Mouse (Mus musculus) heart, postnatal 25 days (tissue): Measurements from ENCODE around the gene Akr1c13. TPM values are rescaled to one million over a fixed set of nuclear protein-coding genes. Genes with fewer than 3 reads are reported as not detected.

Experiments
- DNase-seq: peaks from one replicate; pipeline ENCODE4 v3.0.0; 2022; ENCODE audit warnings: low spot score
- intact Hi-C: fragments of 180-260 bp; cut with DNase I; formaldehyde crosslinking; loops from one replicate; pipeline ENCODE4 v1.15.1; 2025
- total RNA-seq, 2 experiments: library from RNA; stranded (reverse); gene quantifications; 2 replicates each; pipeline ENCODE4 v1.2.3; 2021

The Akr1c13 gene
- total RNA-seq, 2 experiments from 2014 or later, result 0.86 to 1.1 TPM

GRCm38 (mm10) chr13:4233135-4233534, 42.2 kb downstream of the Akr1c13 start:
- no peak for DNase-seq
- intact Hi-C loops, result no loop called here

DNA sequence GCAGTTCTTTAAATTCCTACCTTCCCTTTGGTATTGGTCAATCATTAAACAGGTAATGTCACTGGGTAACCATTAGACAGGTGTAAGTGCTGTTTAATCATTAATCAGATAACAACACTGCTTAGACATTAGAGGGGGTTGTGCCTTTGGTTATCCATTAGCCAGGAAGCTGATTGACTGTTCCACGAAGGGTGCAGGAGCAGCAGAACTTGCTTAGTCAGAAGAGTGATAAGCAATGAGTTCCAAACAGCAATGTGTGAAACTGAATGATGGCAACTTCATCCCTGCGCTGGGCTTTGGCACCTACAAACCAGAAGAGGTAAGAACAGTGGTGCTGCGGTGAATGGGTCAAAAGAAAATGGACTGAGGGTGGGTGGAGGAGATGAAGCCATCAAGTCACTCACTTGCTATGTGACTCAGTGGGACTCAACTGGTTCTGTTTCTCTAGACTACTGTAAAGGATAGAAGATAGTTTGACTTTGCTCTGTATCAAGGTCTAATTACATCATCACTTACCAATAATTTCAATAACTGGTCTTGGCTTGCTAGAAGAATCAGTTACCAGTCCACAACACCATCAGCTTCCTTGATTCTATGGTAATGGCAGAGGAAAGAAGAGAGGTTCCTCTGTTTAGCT, 42.7 kb downstream of the Akr1c13 start:
- DNase-seq, result no peak
- intact Hi-C loops, result no loop called here

DNA sequence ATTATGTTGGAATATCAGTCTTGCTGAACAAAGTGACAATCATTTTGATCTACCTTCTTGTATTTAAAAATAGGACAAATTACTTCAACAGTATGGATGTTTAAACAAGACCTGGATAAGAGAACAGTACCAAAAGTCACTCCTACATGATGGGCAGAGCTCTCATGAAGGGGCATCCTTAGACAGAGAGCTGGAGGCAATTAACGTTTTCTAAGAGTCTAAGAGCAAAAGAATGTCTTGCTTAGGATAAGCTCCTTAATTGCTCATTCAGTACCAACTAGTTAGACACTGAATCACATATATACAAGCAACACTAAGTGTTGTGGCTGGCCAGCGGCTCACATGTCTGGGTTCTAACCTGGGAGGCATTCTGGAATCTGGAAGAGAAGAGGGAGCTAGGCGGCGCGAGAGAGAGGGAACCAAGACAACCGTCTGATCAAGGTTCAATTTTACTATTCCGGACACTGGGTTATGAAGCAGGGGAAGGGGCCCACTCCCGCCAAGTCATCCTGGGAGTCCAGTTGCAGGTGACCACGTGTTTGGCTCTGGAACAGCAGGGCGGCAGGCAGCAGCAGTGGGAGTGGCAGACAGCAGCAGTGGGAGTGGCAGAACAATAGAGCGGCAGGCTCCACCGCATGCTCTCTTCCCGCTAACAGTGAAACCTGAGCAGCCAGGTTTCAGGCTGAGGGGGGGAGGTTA, 54.1 kb downstream of the Akr1c13 start:
- intact Hi-C loops, result no loop called here
- no peak for DNase-seq

DNA sequence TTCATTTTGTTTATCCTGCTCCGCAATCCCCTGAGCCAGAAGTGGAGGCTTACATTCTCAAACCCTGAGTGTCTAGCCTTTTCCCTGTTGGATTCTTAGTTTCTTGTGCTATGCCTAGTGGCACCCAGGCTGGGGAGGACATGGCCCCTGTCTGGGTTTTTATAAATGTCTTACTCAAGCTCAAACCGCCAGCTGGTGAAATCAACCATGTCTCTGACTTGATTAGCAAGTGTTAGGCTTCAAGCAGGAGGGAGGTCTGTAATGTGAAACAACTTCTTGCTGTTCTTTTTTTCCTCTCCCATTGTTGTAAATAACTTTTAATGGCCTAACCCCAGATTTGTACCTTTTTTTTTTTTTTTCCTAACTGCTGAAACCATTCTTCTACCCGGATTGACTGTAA, 58.4 kb downstream of the Akr1c13 start:
- intact Hi-C loops, result no loop called here
- DNase-seq, result no peak

Other genes with a start within 250 kb of the Akr1c13 start
- gene Ucn3, start 245.8 kb upstream of the Akr1c13 start, total RNA-seq, result not detected
- 1 to 10 TPM; 6.5 to 8.6 TPM for gene Akr1c14, start 142.1 kb upstream of the Akr1c13 start, total RNA-seq
- gene Akr1c18, start 40.5 kb upstream of the Akr1c13 start, total RNA-seq, result not detected
- gene Akr1c19, start 37.5 kb downstream of the Akr1c13 start, total RNA-seq, result 1 to 10 TPM; 1.5 to 1.7 TPM
- gene Akr1c12, start 88.3 kb downstream of the Akr1c13 start, total RNA-seq, result not detected
- not detected for gene Akr1c6, start 243.2 kb downstream of the Akr1c13 start, total RNA-seq